ENCODE assay signal across 26 mouse cellular contexts in genomic region chr16:87334756-87335155, GRCm38 (mm10). TPM values are rescaled to one million over a fixed set of nuclear protein-coding genes. Genes with fewer than 3 reads are reported as not detected.
A peak's percentile ranks its signal among the peaks of the same experiment; 100 is the strongest.
DNase-seq lines count a peak whose midpoint lies in the region; ATAC-seq and TF ChIP-seq lines count a peak whose summit lies in the region.
"Had no signal": no experiment of that assay in that cellular context is flagged by ENCODE, and none has a peak within 500 bp of the region (broad histone marks: within the 10 kb centered on the region; RNA-seq: fewer than 3 reads in every experiment).

No protein-coding gene starts in this region.

- 84% methylated on average over 3 of the region's 3 CpGs for WGBS in kidney, adult 2 months
- 89% methylated on average over 3 of the region's 3 CpGs for WGBS in kidney, embryonic 16.5 days
- 65% methylated on average over 3 of the region's 3 CpGs for WGBS in kidney, postnatal 0 days
- WGBS in macrophage (ENCODE audit: missing documents): 81% methylated on average over 3 of the region's 3 CpGs
- 96% methylated on average over 3 of the region's 3 CpGs for WGBS in neural tube, embryonic 15.5 days

- TF ChIP-seq EP300 in CH12.LX (IDR thresholded peaks at IDR 0.05; ENCODE audit: low read length): no peak

- ATAC-seq in kidney, embryonic 16.5 days (ENCODE audit: low FRiP score, low TSS enrichment): no peak
- no peak for ATAC-seq in kidney, postnatal 0 days (replicated peaks; ENCODE audit: low FRiP score, low read depth)
- no peak for ATAC-seq in neural tube, embryonic 15.5 days (ENCODE audit: low FRiP score)
- ATAC-seq: CD4-positive, CD25-positive, alpha-beta regulatory T cell, adult 4 months; forebrain, embryonic 14.5 days; forebrain, embryonic 16.5 days had no signal

- H3K36me3 ChIP-seq in kidney, adult 2 months (ENCODE audit: control insufficient read depth, insufficient read depth, low read length): no peaks in the 10 kb centered on the region
- H3K36me3 ChIP-seq in kidney, embryonic 16.5 days (ENCODE audit: insufficient read depth, low read length): no peaks in the 10 kb centered on the region
- no peaks in the 10 kb centered on the region for H3K36me3 ChIP-seq in kidney, postnatal 0 days (ENCODE audit: insufficient read depth, low read length)
- H3K36me3 ChIP-seq in CH12.LX (replicated peaks in 1 of 2; ENCODE audit: control insufficient read depth in 1 of 2, insufficient read depth in 1 of 2, low read length in 1 of 2) (no peaks in the 10 kb centered on the region), macrophage (ENCODE audit: inconsistent target) (no peaks in the 10 kb centered on the region)
- no peaks in the 10 kb centered on the region for H3K36me3 ChIP-seq in neural tube, embryonic 15.5 days
- H3K36me3 ChIP-seq: embryonic facial prominence, embryonic 13.5 days; embryonic facial prominence, embryonic 15.5 days; forebrain, embryonic 10.5 days; forebrain, embryonic 12.5 days had no signal

- H3K9me3 ChIP-seq in kidney, embryonic 16.5 days (ENCODE audit: low read length): no peaks in the 10 kb centered on the region
- H3K9me3 ChIP-seq in kidney, postnatal 0 days (replicated peaks; ENCODE audit: low read length): no peaks in the 10 kb centered on the region
- no peaks in the 10 kb centered on the region for H3K9me3 ChIP-seq in CH12.LX (replicated peaks; ENCODE audit: low read length)
- no peaks in the 10 kb centered on the region for H3K9me3 ChIP-seq in neural tube, embryonic 15.5 days (replicated peaks)
- H3K9me3 ChIP-seq: embryonic facial prominence, embryonic 13.5 days; embryonic facial prominence, embryonic 15.5 days; forebrain, embryonic 10.5 days; forebrain, embryonic 12.5 days had no signal

- no peak overlapping the region for H3K9ac ChIP-seq in kidney, embryonic 16.5 days (replicated peaks; ENCODE audit: low read length)
- H3K9ac ChIP-seq in kidney, postnatal 0 days (ENCODE audit: low read depth, low read length): no peak overlapping the region
- H3K9ac ChIP-seq in CH12.LX (ENCODE audit: insufficient read depth, low read depth): no peak overlapping the region
- no peak overlapping the region for H3K9ac ChIP-seq in neural tube, embryonic 15.5 days (replicated peaks)
- H3K9ac ChIP-seq: embryonic facial prominence, embryonic 13.5 days; embryonic facial prominence, embryonic 15.5 days; forebrain, embryonic 12.5 days had no signal

- in situ Hi-C loops in CH12.LX (cut with MboI; ENCODE audit: low pct_ligation_motif_present, low pct_unique_long_range_greater_than_20kb, low sequenced_read_pairs): no loop called here

- no peaks in the 10 kb centered on the region for H3K27me3 ChIP-seq in kidney, adult 2 months (replicated peaks; ENCODE audit: control insufficient read depth, insufficient read depth, low read length)
- no peaks in the 10 kb centered on the region for H3K27me3 ChIP-seq in kidney, embryonic 16.5 days (ENCODE audit: insufficient read depth, low read length)
- no peaks in the 10 kb centered on the region for H3K27me3 ChIP-seq in kidney, postnatal 0 days (ENCODE audit: insufficient read depth, low read length)
- no peaks in the 10 kb centered on the region for H3K27me3 ChIP-seq in CH12.LX (replicated peaks)
- H3K27me3 ChIP-seq in neural tube, embryonic 15.5 days (replicated peaks): no peaks in the 10 kb centered on the region
- H3K27me3 ChIP-seq: embryonic facial prominence, embryonic 13.5 days; embryonic facial prominence, embryonic 15.5 days; forebrain, embryonic 12.5 days had no signal

- dilution Hi-C loops in CH12.LX (cut with MboI; ENCODE audit: extremely low pct_ligation_motif_present, extremely low pct_unique_long_range_greater_than_20kb, low sequenced_read_pairs): no loop called here

- TF ChIP-seq CTCF in kidney, adult 2 months (conservative IDR thresholded peaks at IDR 0.05; ENCODE audit: insufficient read depth, insufficient read length, low read depth, low read length): no peak
- TF ChIP-seq CTCF in kidney, postnatal 0 days (IDR thresholded peaks at IDR 0.05; ENCODE audit: low read depth): no peak
- no peak for TF ChIP-seq CTCF in CH12.LX (conservative IDR thresholded peaks at IDR 0.05 in 1 of 2, IDR thresholded peaks at IDR 0.05 in 1 of 2; ENCODE audit: low read depth in 2 of 2, low read length in 2 of 2)

- TF ChIP-seq POLR2A in kidney, adult 2 months (IDR thresholded peaks at IDR 0.05; ENCODE audit: low read depth, low read length): no peak
- TF ChIP-seq POLR2A in CH12.LX (IDR thresholded peaks at IDR 0.05; ENCODE audit: low read depth, low read length): no peak

- no peaks in the 10 kb centered on the region for H3K4me1 ChIP-seq in kidney, adult 2 months (ENCODE audit: control insufficient read depth, insufficient read depth, low read length)
- H3K4me1 ChIP-seq in kidney, embryonic 16.5 days (ENCODE audit: insufficient read depth, low read length): no peaks in the 10 kb centered on the region
- H3K4me1 ChIP-seq in kidney, postnatal 0 days (replicated peaks; ENCODE audit: insufficient read depth, low read length): no peaks in the 10 kb centered on the region
- H3K4me1 ChIP-seq in CH12.LX (ENCODE audit: control insufficient read depth in 1 of 2, insufficient read depth in 2 of 2): no peaks in the 10 kb centered on the region; a peak in 1 of 4 replicates
- H3K4me1 ChIP-seq in neural tube, embryonic 15.5 days: no peaks in the 10 kb centered on the region
- H3K4me1 ChIP-seq: embryonic facial prominence, embryonic 13.5 days; embryonic facial prominence, embryonic 15.5 days; forebrain, embryonic 10.5 days; forebrain, embryonic 12.5 days had no signal

- no peak overlapping the region for H3K27ac ChIP-seq in kidney, adult 2 months (ENCODE audit: insufficient read depth, low read depth, low read length)
- H3K27ac ChIP-seq in kidney, embryonic 16.5 days (ENCODE audit: low read length): no peak overlapping the region
- no peak overlapping the region for H3K27ac ChIP-seq in kidney, postnatal 0 days
- H3K27ac ChIP-seq in CH12.LX (ENCODE audit: insufficient read depth, low read depth): no peak overlapping the region
- peak overlapping the region; percentile 55 for H3K27ac ChIP-seq in macrophage
- H3K27ac ChIP-seq in neural tube, embryonic 15.5 days (replicated peaks): no peak overlapping the region
- H3K27ac ChIP-seq: embryonic facial prominence, embryonic 13.5 days; embryonic facial prominence, embryonic 15.5 days; forebrain, embryonic 10.5 days; forebrain, embryonic 12.5 days had no signal

- TF ChIP-seq RAD21 in CH12.LX (IDR thresholded peaks at IDR 0.05; ENCODE audit: low read depth, low read length): no peak

- DNase-seq in kidney, adult 2 months: peak; percentile 53
- peak; percentile 43 for DNase-seq in kidney, postnatal 0 days (ENCODE audit: low spot score)
- no peak for DNase-seq in kidney, postnatal 4 days
- DNase-seq in CH12.LX (ENCODE audit: extremely low read depth): no peak
- DNase-seq: adrenal gland, adult 2 months; adrenal gland, postnatal 10 days; adrenal gland, postnatal 36 days; B cell, adult 2 months; cerebellum, adult 11 months; cerebellum, adult 18-20 months; cerebellum, adult 8-10 months; cerebellum, adult 9-11 months; cerebellum, postnatal 14 days; cerebellum, postnatal 36 days; embryo, embryonic 11 days had no signal

- no peak overlapping the region for H3K4me2 ChIP-seq in kidney, embryonic 16.5 days (replicated peaks; ENCODE audit: low read depth, low read length)
- H3K4me2 ChIP-seq in kidney, postnatal 0 days (ENCODE audit: low read length): no peak overlapping the region
- no peak overlapping the region for H3K4me2 ChIP-seq in CH12.LX (ENCODE audit: insufficient read depth, low read depth, poor library complexity, severe bottlenecking)
- no peak overlapping the region for H3K4me2 ChIP-seq in neural tube, embryonic 15.5 days
- H3K4me2 ChIP-seq: embryonic facial prominence, embryonic 13.5 days; embryonic facial prominence, embryonic 15.5 days; forebrain, embryonic 12.5 days had no signal

- H3K4me3 ChIP-seq in kidney, adult 2 months (ENCODE audit: insufficient read depth, low read depth, low read length): no peak overlapping the region
- no peak overlapping the region for H3K4me3 ChIP-seq in kidney, embryonic 16.5 days (ENCODE audit: low read length)
- no peak overlapping the region for H3K4me3 ChIP-seq in kidney, postnatal 0 days (replicated peaks; ENCODE audit: low read depth, low read length)
- H3K4me3 ChIP-seq in CH12.LX (replicated peaks in 1 of 3; ENCODE audit: low read depth in 2 of 3, low read length in 2 of 3, poor library complexity in 1 of 3) (no peak overlapping the region), macrophage (ENCODE audit: inconsistent target) (no peak overlapping the region)
- H3K4me3 ChIP-seq in neural tube, embryonic 15.5 days (replicated peaks): no peak overlapping the region
- H3K4me3 ChIP-seq: embryonic facial prominence, embryonic 13.5 days; embryonic facial prominence, embryonic 15.5 days; erythroblast, embryonic 14.5 days; forebrain, embryonic 10.5 days; forebrain, embryonic 12.5 days had no signal

- H3K79me2 ChIP-seq in CH12.LX (replicated peaks; ENCODE audit: control insufficient read depth, extremely low read depth, insufficient read depth, poor library complexity, severe bottlenecking) (no peaks in the 10 kb centered on the region), macrophage (ENCODE audit: inconsistent target) (no peaks in the 10 kb centered on the region)

TF ChIP-seq in CH12.LX, 34 proteins besides CTCF, POLR2A, EP300 and RAD21:
- no peak for TF ChIP-seq USF2 (conservative IDR thresholded peaks at IDR 0.05; ENCODE audit: low read depth, low read length)
- TF ChIP-seq MAFK (IDR thresholded peaks at IDR 0.05; ENCODE audit: insufficient replicate concordance, low read length): 0 out of 2 replicates have a peak, but pooled peaks have one; percentile 14
TF ChIP-seq in CH12.LX: peak in this region for 1.

RNA-seq across cellular contexts. Expression of gene N6amt1, which starts 19.2 kb away (rescaled TPM):
- 13.5 and 16.4 TPM in 2 replicates for polyA plus RNA-seq in kidney, adult 2 months (2012; rRNA removed)
- 26.5 and 28.1 TPM in 2 replicates for polyA plus RNA-seq in kidney, embryonic 16.5 days (2015; fragmentation: Nextera tagmentation; extraction: Ambion mirVana)
- 27.2 and 30.6 TPM in 2 replicates for polyA plus RNA-seq in kidney, postnatal 0 days (2015; fragmentation: Nextera tagmentation; extraction: Ambion mirVana)
- 10.8 and 11.8 TPM in 2 replicates for total RNA-seq in CH12.LX (2012; rRNA removed)
- total RNA-seq in CH12.LX (2014; rRNA removed): 23.3 and 23.9 TPM in 2 replicates
- polyA plus RNA-seq in CH12.LX (2012; ENCODE audit: insufficient read length, low read depth): 18.1 and 18.2 TPM in 2 replicates
- 10 to 100 TPM in 25 of 26 experiments, 1 to 10 TPM in 1; 8.0 to 36.6 (median 20.0) TPM for total RNA-seq in macrophage (2018; cell fraction: chromatin; rRNA removed)
- 10 to 100 TPM; 10.2 to 28.5 (median 17.7) TPM for total RNA-seq in macrophage (2018; cell fraction: cytosol; rRNA removed)
- 10 to 100 TPM in 24 of 26 experiments, 1 to 10 TPM in 2; 7.8 to 37.4 (median 14.9) TPM for total RNA-seq in macrophage (2018; cell fraction: nucleus; rRNA removed)
- polyA plus RNA-seq in macrophage (2018): 21.0 to 35.2 TPM (median 31.8 TPM) in 3 replicates
- 20.6 and 22.5 TPM in 2 replicates for polyA plus RNA-seq in neural tube, embryonic 15.5 days (2015; fragmentation: Nextera tagmentation; extraction: Ambion mirVana)

Comparison
In these comparisons a context has a peak if more than half of its experiments do, and no peak if none do; other contexts are left out.
1. DNase-seq: peak in kidney, adult 2 months (single experiment) and kidney, postnatal 0 days (single experiment); none in kidney, postnatal 4 days (0 of 2) and CH12.LX (single experiment).